Mouse (Mus musculus) adrenal gland, adult 18-20 months (tissue): Measurements from ENCODE around the gene Lrp6. TPM values are rescaled to one million over a fixed set of nuclear protein-coding genes. Genes with fewer than 3 reads are reported as not detected.

Experiments used
- DNase-seq, 2 experiments: peaks; one replicate each; pipeline ENCODE4 v3.0.0; 2021 to 2022; ENCODE audit warnings: low spot score in 2 of 2
- long read RNA-seq, 2 experiments: library from polyadenylated mRNA; stranded (forward); transcript quantifications; one replicate each; pipeline ENCODE4 v2.0.0; 2021
- total RNA-seq, 2 experiments: library from RNA; stranded (reverse); gene quantifications; 1 replicate in 1 of 2; 2 replicates in 1 of 2; pipeline ENCODE4 v1.2.3; 2021

Lrp6 gene
- 10 to 100 TPM; 57.2 to 78.3 TPM for total RNA-seq
- long read RNA-seq, experiment 1, full-length matches to known transcripts = 1 of 11 reads
- long read RNA-seq, experiment 1, partial matches to known transcripts = 8 of 11 reads
- long read RNA-seq, experiment 1, other reads (novel, unspliced or antisense) = 2 of 11 reads
- long read RNA-seq, experiment 2, full-length matches to known transcripts = 1 of 25 reads
- long read RNA-seq, experiment 2, partial matches to known transcripts = 17 of 25 reads
- long read RNA-seq, experiment 2, other reads (novel, unspliced or antisense) = 7 of 25 reads

GRCm38 (mm10) chr6:134566818-134567485 is at the start of gene Lrp6:
TSS of gene Lrp6 (minus strand) at chr6:134566965.
- DNase-seq = peak; percentile 80 to 83

DNA sequence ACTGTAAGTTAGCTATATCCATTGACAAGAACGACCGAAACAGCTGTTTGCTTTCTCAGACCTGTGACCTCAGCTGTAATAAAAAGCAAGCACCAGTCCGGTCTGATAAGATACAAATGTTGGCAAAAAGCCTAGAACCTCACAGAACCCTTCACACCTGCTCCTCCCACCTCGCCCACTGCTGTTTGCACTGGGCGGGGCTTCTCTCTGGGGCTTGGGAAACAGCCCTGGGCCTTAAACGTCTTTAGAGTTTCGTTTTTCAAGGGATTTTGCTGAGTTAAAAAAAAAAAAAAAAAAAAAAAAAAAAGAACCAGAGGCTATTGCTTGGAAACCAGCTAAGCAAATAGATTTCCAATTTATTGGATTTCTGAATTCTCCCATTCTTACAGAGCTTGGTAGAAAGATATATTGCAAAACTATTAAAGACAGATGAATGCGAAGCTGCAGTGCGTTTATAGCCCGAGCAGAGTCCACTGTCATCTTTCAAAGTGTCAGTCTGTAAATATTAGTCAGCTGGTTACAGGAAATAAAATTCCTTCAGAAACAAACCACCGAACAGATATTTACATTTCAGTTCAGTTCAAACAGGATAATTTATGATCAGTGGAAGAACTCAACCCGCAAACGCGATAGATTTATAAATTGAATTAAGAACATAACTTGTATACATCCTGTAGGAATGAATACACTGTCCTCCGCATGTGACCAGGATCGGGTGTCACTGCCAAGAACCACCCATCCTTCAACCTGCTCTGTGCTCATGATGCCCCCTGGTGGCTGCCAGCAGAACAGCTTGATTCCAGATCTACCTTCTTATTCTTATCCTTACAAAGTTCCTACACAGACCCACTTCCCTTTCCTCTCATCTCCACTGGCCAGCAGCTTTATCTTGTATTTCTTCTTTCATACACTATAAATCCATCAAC is 48.2 kb upstream of the Lrp6 start:
- peak; percentile 84 to 90 for DNase-seq

DNA sequence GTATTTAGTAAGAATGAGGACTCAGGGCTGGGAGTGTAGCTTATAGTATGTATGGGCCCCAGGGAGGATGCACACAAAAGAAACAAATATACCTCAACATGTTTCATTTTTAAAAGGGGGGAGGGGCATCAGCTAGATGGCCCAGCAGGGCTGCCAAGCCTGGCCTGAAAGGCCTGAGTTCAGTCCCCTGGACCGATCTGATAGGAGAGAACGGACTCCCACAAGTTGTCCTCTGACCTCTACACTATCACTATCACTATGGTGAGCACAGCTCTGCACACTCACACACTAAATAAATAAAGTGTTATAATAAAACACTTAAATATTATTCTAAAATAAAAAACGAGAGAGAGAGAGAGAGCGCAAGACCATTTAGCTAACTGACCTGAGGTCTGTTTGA is 47.6 kb upstream of the Lrp6 start:
- no peak for DNase-seq

- no peak for DNase-seq
Observed at GRCm38 (mm10) chr6:134611896-134612295, 45.1 kb upstream of the Lrp6 start.

DNA sequence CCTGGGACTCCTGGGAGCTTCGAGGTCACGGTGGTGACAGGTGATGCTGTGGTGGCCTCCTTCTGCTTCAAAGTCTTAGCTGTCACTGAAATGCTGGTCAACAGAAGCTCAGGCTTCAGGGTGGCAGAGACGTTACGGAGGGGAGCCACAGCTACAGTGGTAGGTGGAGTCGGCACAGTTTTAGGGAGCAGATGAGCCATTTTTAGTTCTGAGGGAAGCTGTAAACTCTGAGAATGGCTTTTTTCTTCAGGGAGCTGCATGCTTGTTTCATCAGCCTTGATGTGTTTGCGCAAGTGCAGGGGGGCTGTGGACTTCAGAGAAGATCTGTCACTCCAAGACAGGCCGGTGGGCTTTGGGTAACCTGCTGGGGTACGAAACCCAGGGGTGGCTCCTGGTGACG is 43.6 kb upstream of the Lrp6 start:
- DNase-seq = no peak

DNA sequence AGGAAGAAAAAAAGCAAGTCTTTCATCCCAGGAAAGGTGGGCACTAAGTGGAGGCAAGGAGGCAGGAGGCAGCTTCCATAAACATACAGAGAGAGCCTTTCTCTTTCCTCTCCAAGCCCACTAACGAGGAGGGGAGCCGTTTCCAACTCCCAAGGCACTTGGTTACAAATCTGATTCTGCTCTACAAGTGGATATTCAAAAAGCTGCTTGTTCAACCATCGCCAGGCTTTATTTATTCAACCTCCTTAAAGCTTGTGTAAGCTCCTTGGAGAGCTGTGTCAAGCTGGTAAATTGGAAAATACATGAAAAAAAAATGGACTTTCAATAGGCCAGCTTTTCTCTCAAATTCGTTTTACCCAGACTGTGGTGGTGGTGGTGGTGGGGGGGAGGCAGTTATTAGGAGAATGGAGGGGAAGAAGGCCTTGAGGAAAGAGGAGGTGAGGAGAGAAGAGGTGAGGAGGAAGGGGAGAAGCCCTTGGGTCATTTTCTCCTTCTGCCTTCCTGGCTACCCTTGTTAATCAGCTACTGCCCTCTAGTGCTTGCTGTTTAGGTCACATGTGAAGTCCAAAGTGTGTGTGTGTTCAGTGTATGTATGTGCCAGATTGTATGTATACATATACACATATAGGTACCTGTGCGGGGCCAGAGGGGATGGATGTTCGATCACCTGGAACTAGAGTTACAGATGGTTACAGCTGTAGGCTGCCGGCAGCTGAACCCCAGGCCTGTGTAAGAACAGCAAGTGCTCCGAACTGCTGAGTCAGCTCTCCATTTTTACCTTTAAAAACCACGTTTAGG is 40.4 kb upstream of the Lrp6 start:
- no peak for DNase-seq

- DNase-seq = no peak
Observed at GRCm38 (mm10) chr6:134606540-134606939, 39.8 kb upstream of the Lrp6 start.

GRCm38 (mm10) chr6:134605196-134605595 is 38.4 kb upstream of the Lrp6 start:
- no peak for DNase-seq

DNA sequence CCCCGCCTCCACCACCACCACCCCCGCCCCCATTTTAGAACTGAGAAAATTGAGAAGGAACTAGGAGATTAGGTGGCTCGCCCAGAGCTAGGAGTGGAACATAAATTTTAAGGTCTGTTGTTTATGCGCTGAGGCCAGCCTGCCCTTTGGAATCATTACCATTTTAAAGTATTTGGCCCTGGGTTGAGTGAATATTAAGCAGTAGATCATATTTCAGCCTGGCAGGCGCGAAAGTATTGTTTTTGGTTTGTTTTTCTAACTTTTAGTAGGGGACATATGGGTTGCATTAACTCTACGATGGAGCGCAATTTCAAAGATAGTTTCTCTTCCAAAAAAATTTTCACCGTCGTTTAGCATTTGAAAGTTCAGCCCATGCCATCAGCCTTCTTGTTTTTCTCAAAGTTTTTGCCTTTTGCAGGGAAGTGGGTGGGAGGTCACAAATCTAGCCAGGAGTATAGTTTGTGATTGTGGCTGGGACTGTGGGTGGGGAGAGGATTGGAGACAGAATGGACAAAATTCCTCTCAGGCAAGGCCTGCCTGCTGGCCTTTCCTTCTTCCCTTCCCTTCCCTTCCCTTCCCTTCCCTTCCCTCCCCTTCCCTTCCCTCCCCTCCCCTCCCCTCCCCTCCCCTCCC is 35.7 kb upstream of the Lrp6 start:
- no peak for DNase-seq

GRCm38 (mm10) chr6:134601766-134602165 is 35.0 kb upstream of the Lrp6 start:
- no peak for DNase-seq

DNA sequence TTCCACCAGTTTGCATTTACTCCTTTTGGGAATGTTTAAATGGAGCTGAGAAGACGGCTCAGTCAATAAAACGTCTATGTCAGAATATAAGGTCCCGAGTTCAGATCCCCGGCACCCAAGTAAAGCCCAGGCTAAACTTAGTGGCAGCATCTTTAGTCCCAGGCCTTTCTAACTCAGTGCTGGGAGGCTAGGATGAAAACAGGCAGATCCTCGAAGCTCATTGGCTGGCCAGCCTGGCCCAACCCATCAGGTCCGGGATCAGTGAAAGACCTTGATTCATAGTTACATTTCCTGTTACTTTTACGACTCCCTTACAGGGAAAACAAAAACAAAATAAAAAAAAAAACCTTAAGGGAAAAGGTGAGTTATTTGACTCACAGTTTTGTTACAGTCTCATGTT is 34.4 kb upstream of the Lrp6 start:
- DNase-seq = no peak

DNA sequence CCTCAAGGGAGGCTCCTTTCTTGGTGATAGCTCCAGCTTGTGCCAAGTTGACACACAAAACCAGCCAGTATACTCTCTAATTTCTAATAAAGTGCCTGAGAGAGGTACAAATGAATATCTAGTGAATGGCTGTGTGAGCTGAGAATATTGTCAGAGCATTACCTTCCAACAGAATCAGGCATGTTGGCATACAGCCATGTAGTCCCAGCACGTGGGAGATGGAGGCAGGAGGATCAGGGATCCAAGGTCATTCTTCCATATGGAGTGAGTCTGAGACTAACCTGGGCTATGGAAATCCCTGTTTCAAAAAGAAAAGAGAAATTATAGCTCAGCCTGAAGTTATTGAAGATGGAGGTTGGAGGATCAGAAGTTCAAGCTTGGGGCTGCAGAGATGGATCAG is 32.5 kb upstream of the Lrp6 start:
- no peak for DNase-seq

DNA sequence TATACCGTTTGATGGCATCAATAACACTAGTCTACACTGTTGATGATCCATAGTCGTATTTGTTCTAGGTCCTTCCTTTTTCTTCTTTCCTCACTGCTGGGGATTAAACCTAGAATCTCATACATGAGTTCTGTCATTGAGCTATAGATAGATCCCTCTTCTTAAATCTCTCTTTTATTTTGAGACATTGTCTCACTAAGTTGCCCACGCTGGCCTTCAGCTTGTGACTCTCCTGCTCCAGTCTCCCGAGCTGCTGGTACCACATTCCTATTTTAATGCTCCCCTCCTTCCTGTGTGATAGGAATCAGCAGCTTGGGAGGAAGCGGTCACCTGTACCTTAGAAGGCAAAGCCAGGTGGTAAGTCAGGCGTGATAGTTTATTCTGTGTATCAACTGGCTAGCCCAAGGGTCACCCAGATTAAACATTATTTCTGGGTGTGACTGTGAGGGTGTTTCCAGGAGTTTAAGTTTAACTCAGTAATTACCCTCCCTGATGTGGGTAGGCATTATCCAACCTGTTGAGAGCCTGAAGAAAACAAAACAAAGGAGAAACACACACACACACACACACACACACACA is 31.0 kb upstream of the Lrp6 start:
- no peak for DNase-seq

GRCm38 (mm10) chr6:134594569-134595442 is 28.0 kb upstream of the Lrp6 start:
- DNase-seq = peak in 1 of 2 experiments; percentile 31

DNA sequence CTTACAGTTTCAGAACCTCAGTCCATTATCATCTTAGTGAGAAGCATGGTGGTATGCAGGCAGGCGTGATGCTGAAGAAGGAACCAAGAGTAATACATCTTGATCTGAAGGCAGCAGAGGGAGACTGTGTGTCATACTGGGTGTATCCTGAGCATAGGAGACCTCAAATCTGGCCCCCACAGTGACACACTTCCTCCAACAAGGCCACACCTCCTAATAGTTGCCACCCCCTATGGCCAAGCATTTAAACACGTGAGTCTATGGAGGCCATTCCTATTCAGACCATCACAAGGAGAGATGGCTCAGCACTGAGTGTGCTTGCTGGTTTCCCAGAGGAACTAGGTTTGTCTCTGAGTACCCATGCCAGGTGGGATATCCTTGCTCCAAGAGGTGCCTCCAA is 24.8 kb upstream of the Lrp6 start:
- no peak for DNase-seq

GRCm38 (mm10) chr6:134586241-134586640 is 19.5 kb upstream of the Lrp6 start:
- no peak for DNase-seq

- no peak for DNase-seq
Observed at GRCm38 (mm10) chr6:134584616-134585015, 17.9 kb upstream of the Lrp6 start.

- DNase-seq = no peak
Observed at GRCm38 (mm10) chr6:134582110-134582509, 15.3 kb upstream of the Lrp6 start.

DNA sequence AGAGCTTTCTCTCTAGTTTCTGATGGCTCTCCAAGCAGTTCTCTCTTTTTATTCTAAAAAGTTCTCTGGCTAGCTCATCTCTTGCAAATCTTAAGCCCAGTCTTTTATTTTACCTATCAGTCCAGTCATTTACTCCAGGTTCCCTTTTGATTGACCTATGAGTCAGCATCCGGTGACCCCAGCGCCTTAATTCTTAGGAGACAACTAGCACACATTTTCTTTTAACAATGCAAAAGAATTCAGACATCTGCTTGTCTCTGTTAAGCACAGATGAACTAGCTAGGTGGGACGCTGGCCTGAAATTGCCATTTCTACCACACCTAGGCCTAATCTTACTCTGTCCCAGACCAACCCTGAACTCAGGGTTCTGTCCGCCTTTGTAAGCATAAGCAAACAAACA is 12.7 kb upstream of the Lrp6 start:
- no peak for DNase-seq
